Mouse (Mus musculus) layer of hippocampus, adult 18-20 months (tissue): ENCODE results near the gene Cyp3a11. TPM values are rescaled to one million over a fixed set of nuclear protein-coding genes. Genes with fewer than 3 reads are reported as not detected.
"Not testable (repeated sequence)": the region's sequence is repeated elsewhere in the genome, so short reads cannot be mapped to it uniquely, and the experiment has no call there.

ENCODE experiments used
- DNase-seq, 2 experiments: peaks; one replicate each; pipeline ENCODE4 v3.0.0; 2022; ENCODE audit warnings: low spot score in 2 of 2
- long read RNA-seq: library from polyadenylated mRNA; stranded (forward); transcript quantifications from one replicate; pipeline ENCODE4 v2.0.0, GENCODE M21; 2021
- total RNA-seq, 2 experiments: library from RNA; stranded (reverse); gene quantifications; 2 replicates each; pipeline ENCODE4 v1.2.3; 2021

Gene Cyp3a11
- total RNA-seq = not detected
- long read RNA-seq = 0 reads

- no peak for DNase-seq
Observed at GRCm38 (mm10) chr5:145879688-145880087, at the start of gene Cyp3a11. Gene Cyp3a11 (minus strand): TSS chr5:145879964.

GRCm38 (mm10) chr5:145912912-145913311 lies 33.1 kb upstream of the Cyp3a11 start:
- no peak for DNase-seq

- no peak for DNase-seq
Observed at GRCm38 (mm10) chr5:145911781-145912180, 32.0 kb upstream of the Cyp3a11 start.

GRCm38 (mm10) chr5:145906937-145907336 lies 27.2 kb upstream of the Cyp3a11 start:
- DNase-seq = not testable (repeated sequence)

- DNase-seq = no peak
Observed at GRCm38 (mm10) chr5:145904535-145904934, 24.8 kb upstream of the Cyp3a11 start.

GRCm38 (mm10) chr5:145903349-145903748 lies 23.6 kb upstream of the Cyp3a11 start:
- no peak for DNase-seq

GRCm38 (mm10) chr5:145900436-145900990 lies 20.7 kb upstream of the Cyp3a11 start:
- DNase-seq = no peak

- DNase-seq = no peak
Observed at GRCm38 (mm10) chr5:145897271-145897670, 17.5 kb upstream of the Cyp3a11 start.

GRCm38 (mm10) chr5:145881207-145881606 lies 1.4 kb upstream of the Cyp3a11 start:
- no peak for DNase-seq

- DNase-seq = not testable (repeated sequence)
Observed at GRCm38 (mm10) chr5:145867433-145867832, 12.3 kb downstream of the Cyp3a11 start.

- DNase-seq = not testable (repeated sequence)
Observed at GRCm38 (mm10) chr5:145805796-145806195, 74.0 kb downstream of the Cyp3a11 start, which contains the start of gene Cyp3a44. Gene Cyp3a44 (minus strand): TSS chr5:145805874.

Other genes starting within 250 kb of the Cyp3a11 start
- not detected for gene Cyp3a41a, start 159.8 kb downstream of the Cyp3a11 start, total RNA-seq
- not detected for gene Cyp3a44, start 74.1 kb downstream of the Cyp3a11 start, total RNA-seq
- gene Cyp3a25, start 129.7 kb upstream of the Cyp3a11 start, total RNA-seq = not detected
- not detected for gene Cyp3a59, start 199.3 kb upstream of the Cyp3a11 start, total RNA-seq